Mouse (Mus musculus) cerebellum, adult (tissue): ENCODE data around the gene A430033K04Rik.

Source experiments
- ATAC-seq: cut with Nextera tagmentation; 2 replicates; pipeline ENCODE4 v1.9.2; 2017; ENCODE audit warnings: mild to moderate bottlenecking, moderate library complexity, mixed read lengths; ENCODE audit not compliant: insufficient number of reproducible peaks, low FRiP score, low TSS enrichment

A430033K04Rik gene

DNA sequence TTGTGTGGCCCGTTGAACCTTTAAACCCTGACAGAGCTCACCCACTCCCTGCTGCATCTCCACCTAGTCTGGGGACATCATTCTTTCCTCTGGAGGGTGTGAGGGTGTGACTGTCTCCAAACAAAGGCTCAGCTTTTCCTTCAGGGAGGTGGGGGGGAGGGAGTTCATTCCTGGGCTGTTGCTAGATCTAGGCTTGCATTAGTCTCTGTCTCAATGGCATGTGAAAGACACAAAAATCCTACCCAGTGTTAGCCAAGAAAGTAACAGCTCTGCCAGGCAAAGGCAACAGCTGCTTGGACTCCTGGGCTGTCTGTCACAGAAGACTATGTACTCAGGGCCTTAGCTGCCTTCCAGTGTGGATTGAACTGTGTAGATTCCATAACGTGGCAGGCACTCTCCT lies 71.4 kb downstream of the A430033K04Rik start:
- no peak for ATAC-seq

DNA sequence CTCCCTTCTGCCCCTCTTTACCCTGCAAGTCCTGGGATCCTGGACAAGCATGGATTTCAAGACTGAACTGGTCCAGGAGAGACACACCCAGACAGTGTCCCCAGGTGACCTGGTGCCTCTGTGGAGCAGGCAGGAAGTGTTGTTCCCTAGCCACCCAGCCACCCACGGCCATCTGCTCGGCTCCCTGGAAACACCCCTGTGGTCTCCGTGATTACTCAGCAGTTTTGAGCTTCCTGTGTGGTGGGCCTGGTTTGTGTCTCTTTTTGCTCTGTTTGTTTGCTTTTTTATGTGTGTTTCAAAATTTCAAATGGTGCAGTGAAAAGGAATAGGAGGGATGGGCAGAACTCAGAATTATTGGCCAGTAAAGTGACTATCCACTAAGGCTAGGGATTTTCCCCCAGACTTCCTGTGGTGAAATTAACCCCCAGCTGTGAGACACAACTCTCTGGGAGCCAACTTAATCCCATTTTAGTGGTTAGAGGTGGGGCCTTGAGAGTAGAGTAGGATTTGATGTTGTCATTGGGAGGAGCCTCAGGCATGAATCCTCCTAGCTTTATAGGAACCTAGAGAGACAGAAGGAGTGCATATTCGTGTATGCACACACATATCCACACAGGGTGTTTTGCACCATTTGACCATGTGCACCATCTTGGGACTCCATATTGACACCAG lies 72.0 kb downstream of the A430033K04Rik start:
- ATAC-seq: no peak

DNA sequence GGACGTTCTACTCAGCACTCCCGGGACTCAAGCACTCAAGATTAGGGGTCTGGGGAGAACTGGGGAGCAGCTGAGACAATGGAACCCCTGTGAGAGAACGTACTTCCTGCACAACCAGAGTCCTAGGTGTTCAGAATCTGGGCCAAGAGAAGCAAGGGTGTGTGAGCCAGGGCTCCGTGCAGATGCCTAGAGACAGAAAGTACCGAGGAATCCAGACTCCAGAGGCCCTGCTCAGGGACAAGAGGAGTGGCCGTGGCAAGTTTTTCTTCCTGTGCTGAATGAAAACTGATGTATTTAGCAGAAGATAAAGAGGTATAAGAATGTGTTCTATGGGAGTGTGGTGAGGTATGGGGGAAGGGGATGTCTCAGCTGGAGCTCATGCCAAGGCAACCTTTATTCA lies 74.8 kb downstream of the A430033K04Rik start:
- ATAC-seq: no peak
